Mouse (Mus musculus) heart, adult 10 weeks (tissue): Measurements from ENCODE around the gene Olfr173. TPM values are rescaled to one million over a fixed set of nuclear protein-coding genes. Genes with fewer than 3 reads are reported as not detected.

Experiments used
- polyA plus RNA-seq: library from polyadenylated mRNA; stranded (reverse); fragments of 350-450 nt; fragmentation: Illumina TruSeq; extraction: RNeasy Lipid Tissue Mini Kit (QIAGEN cat#74804); gene quantifications from one replicate; pipeline ENCODE4 v1.2.3, GENCODE M21; 2014; ENCODE audit warnings: low read depth, low replicate concordance

The Olfr173 gene
- not detected for polyA plus RNA-seq

GRCm38 (mm10) chr16:58800168-58800567, at the start of gene Olfr173:
TSS of gene Olfr173 (minus strand) at chr16:58800268.

GRCm38 (mm10) chr16:58826732-58827319, 26.8 kb upstream of the Olfr173 start, which contains the start of gene Olfr175-ps1:
TSS of gene Olfr175-ps1 (minus strand) at chr16:58826782.

GRCm38 (mm10) chr16:58763076-58763475, 37.0 kb downstream of the Olfr173 start, which contains the start of gene Olfr172:
TSS of gene Olfr172 (minus strand) at chr16:58763176.

Other genes starting within 250 kb of the Olfr173 start
- not detected for gene Gm813, start 183.3 kb downstream of the Olfr173 start, polyA plus RNA-seq
- gene E330017A01Rik, start 161.5 kb downstream of the Olfr173 start, polyA plus RNA-seq, result not detected
- 37.1 TPM for gene Cpox, start 130.0 kb downstream of the Olfr173 start, polyA plus RNA-seq
- not detected for gene Gpr15, start 81.2 kb downstream of the Olfr173 start, polyA plus RNA-seq
- gene Cldnd1, start 72.4 kb downstream of the Olfr173 start, polyA plus RNA-seq, result 39.5 TPM
- gene Olfr172, start 37.1 kb downstream of the Olfr173 start, polyA plus RNA-seq, result not detected
- not detected for gene Olfr175-ps1, start 26.5 kb upstream of the Olfr173 start, polyA plus RNA-seq
- gene Olfr177, start 74.5 kb upstream of the Olfr173 start, polyA plus RNA-seq, result not detected
- gene Olfr178, start 91.8 kb upstream of the Olfr173 start, polyA plus RNA-seq, result not detected
- gene Olfr181, start 128.5 kb upstream of the Olfr173 start, polyA plus RNA-seq, result not detected
- gene Olfr180, start 129.1 kb upstream of the Olfr173 start, polyA plus RNA-seq, result not detected
- not detected for gene Olfr183, start 195.1 kb upstream of the Olfr173 start, polyA plus RNA-seq
- gene Olfr186, start 230.0 kb upstream of the Olfr173 start, polyA plus RNA-seq, result not detected
- not detected for gene Olfr187, start 239.5 kb upstream of the Olfr173 start, polyA plus RNA-seq